Mouse (Mus musculus) right cerebral cortex, adult 2 months (tissue): ENCODE measurements at regions not wholly inside any gene's neighbourhood (a gene's known extent, or its start where the extent isn't known, plus 50 kb on each side); places are given as distances from the start of the nearest gene placed in this dataset.

ENCODE experiments used
- DNase-seq, 2 experiments: peaks; one replicate each; pipeline ENCODE4 v3.0.0; 2021 to 2022; ENCODE audit warnings: low spot score in 2 of 2

DNA sequence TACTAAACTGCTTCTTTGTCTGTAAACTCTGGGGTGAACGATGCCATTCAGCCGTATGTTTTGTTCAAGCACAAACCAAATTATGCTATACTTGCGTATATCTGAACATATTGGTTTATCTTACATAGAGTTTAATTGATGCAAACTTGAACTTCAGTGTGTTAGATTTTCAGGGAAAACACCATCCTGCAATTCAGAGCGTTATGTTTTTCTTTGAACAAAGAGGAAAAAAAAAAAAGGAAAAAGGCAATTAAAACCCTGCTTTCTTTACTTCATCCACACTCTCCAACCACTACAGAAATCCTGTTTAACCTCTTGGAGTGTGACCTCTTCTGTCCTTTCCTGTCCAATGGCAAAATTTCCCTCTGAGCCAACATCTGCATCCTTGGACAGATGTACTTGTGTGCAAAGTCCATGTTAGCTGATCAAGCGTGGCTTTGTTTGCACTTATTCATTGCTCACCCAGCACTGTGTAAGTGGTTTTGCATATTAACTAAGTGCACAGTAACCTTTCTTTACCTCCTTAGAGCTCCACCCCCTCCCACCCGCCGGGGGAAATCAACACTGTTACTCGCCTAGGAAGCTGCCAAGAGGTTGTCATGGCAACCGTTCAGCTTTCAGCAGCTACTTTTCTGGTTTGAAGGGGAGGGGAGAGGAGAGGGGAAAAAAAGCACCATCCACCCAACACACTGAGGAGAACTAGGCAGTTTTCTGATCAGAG lies 174.4 kb upstream of the Klf12 start:
- DNase-seq = peak; percentile 90 to 91

DNA sequence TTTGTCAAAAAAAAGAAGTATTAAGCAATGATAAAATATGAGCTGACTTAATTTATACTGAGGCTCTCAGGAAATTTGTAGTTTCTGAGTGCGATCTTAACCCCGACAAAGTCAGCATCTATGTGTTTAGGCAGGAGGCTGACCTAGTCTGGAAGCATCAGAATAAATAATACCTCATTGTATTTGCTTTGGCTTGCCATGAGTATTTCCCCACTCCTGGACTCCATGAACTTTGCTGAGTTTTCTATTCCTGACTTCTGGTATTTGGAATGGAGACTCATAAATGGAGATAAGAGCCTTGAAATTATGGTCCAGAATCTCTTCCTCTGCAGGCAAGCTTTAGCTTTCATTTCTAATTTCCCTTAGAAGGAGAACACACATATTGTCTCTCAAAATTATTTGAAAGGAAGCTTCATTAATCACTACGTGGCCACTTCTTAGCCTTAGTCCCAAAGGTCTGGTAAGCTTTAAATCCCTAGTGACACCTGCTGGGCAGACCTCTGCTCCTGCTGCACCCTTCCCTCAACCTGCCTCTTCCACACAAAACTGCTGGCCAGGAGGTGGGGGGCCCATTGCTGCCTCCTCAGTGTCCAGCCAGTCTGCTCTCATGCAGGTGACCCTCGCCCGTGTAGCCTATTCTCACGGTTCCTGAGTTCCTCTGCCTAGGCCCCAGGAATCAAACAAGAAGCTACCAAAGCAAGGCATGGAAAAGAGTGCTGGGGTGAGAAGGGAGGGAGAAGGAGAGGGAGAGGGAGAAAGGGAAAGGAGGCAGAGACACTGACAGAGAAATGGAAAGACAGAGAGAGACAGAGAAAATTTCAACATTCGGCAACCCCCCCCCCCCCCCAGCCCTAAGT lies 173.6 kb upstream of the Klf12 start:
- peak in 1 of 2 experiments; percentile 26 for DNase-seq

DNA sequence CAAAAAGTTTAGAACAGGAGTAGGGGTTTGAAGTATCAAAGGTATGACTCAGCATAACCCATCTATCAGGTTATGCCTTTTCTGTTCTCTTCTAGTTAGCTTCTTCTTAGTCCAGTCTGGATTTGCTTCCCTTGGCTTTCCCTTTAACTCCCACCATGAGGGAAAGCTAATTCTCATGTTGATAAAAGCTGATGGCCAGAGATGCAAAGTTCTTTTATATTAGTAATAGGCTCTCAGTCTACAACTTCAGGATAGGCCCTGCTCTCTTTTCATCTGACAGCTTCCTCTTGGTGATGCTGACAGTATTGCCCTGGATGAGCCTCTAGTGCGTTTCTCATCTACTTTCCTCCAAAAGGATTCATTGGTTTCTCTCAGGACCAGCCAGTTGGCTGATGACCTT lies 161.7 kb upstream of the Klf12 start:
- no peak for DNase-seq

DNA sequence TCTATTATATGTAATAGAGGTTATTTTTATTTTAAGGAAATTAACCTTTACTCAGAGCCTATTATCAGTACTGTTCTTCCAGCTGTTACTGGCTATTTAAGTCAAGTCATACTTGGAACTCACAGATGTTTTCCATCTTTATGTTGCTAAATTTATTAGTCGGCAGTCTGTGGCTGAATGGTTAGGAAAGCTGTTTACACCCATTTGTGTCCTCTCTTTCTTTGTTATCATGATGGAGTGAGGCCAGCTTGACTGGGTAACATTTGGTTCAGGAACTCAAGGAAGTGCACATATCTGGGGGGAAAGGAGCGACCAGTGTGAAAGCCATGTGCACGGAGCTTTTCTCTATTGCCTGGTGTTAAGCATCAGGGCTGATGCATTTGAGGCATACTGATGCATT lies 160.4 kb upstream of the Klf12 start:
- DNase-seq = no peak

DNA sequence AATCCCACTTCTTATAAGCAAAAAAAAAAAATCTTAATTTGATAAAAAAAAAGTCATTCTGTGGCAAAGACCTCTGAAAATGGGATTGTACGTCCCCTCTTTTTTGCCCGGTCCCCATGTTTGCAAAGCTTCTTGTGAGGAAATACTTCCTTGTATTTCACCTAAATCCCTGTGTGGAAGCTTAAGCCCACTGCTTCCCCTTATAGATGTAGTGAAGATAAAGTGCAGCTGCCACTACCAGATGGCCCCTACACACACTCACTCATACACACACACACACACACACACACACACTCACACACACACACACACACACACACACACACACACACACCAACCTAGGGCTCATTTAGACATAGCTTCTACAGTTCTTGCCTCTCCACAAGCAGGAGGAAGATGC lies 159.6 kb upstream of the Klf12 start:
- no peak for DNase-seq

DNA sequence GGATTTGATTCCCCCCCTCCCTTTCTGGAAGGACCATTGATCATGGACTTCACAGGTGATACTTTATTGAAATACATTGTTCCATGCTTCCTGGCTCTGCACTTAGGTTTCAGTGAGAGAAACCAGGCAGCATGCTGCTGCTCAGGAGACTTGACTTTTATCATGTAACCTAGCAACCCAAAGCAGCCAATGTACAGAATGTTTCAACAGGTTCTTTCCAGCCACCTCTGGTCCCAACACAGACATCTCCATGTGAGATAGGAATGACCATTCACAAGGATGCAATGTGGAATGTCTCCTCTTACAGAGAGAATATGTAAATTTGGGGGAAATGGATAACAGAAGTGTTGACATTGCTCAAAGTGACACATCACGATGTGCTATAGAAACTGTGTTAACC lies 153.1 kb upstream of the Klf12 start:
- DNase-seq = no peak

DNA sequence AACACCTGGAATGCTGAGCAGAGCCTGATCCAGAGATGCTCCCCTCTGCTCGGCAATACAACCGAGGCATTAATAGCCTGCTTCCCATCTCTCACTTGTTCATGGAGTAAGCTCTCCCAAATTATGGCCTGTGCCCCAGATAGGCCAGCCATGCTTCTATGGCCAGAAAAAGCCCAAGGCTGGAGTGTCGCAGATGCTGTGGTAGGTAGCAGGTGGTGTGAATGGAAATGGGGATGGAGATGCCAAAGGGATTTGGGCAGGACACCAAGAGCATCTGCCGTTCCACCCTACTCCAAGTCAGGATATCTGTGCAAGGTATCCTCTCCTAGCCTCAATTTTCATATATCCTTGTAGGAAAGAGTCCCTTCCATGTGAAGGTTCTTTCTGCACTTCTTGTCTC lies 145.2 kb upstream of the Klf12 start:
- DNase-seq = no peak

DNA sequence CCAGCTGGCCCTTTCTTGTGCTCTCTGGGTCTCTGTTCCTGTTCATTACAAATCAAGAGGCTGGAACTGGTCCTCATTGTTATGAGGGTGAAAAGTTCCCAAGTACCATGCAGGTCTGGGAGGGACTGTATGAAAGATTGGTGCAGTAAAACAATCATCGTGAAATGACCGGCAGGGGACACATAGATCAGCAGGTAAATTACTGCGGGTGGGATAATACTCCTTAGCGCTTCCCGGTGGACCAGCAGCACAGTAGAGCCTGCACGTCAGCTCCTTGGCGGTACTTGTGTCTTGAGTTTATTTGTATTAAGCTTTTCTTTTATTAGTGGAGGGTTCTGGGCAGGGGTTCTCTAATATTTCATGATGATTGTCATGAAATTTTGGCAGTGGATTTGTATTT lies 141.9 kb upstream of the Klf12 start:
- DNase-seq = no peak

DNA sequence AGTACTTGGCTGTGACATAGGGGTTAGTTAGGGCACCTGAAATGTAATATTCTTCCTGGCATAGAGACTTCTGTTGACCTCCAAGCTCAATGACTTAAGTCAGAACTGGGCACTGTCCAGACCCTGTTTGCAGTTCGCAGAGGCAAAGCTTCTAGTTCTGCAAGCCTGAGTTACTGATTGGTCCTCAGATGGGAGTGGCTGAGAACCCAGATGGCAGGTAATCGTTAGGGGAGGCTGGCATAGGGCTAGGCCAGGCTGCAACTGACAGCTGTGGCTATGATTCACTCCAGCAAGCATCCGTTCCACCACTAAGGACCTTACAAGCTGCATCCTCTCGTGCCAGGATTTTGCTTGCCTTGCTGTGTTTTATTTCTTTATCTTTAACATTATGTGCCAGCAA lies 139.3 kb upstream of the Klf12 start:
- DNase-seq = no peak

DNA sequence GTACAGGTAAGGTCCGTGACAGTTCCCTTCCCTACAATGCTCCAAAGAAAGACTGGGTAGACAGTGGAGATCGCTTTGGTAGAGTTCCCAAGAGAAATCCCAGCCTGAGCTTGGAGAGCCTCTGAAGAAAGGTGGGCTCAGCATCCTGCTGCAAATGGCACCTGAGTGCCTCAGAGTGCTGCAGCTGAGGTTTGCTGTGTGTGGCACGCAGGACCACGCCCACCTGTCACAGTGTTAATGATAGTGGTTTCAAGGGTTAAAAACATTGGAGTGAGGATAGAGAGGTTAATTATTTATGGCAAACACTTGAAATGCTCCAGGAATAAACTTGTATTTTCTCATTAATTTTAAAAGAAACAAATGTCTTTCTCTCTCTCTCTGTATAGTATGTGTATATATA lies 137.2 kb upstream of the Klf12 start:
- no peak for DNase-seq

DNA sequence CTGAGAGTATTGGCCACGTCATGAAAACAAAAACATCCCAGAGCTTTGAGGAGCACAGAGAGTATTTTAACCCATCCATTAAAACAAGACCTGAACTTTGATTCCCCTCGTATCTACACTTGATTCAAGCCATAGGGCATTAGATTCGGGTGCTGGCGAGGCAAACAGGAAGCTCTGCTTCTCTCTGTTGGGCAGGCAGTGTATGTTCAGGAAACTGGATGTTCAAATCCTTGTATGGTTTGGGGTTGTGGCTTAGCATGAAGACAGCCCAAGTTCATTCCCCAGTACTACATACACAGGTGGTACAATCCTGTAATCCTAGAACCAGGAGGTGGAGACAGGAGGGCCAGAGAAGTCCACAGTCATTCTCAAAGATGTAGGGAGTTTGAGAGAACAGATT lies 130.6 kb upstream of the Klf12 start:
- no peak for DNase-seq

DNA sequence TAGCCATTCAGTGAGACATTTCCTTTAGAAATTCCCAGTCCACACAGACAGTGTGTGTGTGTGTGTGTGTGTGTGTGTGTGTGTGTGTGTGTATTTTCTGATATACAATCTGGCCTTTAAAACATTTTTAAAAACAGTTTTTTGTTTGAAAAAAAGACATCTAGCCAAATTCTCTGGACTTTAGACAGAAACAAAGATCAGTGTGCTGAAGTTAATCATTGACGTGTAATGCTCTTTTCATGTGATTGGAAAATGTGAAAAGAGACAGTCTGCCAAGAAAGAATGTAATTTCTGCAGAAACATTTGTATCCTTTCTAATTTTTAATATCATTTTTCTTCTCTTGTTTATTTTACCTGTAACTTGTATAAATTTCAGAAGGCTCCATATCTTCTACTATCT lies 127.7 kb upstream of the Klf12 start:
- no peak for DNase-seq

DNA sequence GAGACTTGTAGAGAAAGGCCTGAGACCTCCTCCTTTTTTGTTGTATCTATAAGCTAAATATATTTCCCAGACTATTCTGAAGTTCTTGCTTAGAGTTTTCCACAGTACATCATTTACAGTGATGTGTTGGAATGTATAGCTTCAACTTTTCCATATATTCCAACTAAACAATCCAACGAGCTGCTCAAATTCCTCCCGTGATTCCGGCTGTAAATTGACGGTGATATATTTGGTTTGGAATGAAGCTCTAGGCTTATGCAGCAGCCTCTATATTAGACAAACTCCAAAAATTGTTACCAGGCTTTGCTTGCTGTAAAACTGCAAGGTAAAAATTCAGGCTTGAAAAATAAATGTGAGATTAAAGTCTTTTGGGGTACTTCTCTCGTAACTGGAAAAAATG lies 112.7 kb upstream of the Klf12 start:
- DNase-seq = no peak

DNA sequence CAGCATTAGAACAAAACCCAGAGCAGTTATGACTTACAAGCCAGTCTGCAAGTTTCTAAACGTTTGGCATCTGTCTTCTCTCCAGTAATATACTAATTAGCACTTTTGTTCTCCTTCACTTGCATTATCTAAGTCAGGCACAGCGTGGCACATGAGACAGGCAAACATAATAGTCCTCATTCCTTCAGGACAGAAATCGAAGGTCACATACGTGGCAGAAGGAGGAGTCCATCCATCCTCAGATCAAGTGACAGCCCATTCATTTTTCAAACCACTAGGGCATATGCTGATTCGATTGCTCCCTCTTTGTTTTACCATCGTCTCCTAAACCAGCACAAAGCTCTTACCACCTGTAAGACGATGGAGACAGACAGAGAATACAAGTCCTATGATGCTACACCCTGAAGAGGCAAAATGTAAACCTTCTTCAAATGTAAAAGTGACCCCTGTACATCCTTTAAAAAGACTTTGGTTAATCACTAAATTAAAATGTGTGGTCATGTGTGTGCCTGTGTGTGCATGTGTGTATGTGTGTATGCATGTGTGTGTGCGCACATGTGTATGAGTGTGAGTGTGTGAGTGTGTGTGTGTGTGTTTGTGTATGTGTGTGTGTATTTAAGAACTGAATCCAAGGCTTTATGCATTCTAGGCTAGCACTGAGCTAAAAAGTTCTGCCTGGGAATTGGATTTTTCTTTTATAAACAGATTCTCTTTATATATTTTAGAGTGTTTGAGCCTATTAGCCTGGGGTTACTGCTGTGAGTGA lies 90.9 kb upstream of the Klf12 start:
- DNase-seq = no peak

DNA sequence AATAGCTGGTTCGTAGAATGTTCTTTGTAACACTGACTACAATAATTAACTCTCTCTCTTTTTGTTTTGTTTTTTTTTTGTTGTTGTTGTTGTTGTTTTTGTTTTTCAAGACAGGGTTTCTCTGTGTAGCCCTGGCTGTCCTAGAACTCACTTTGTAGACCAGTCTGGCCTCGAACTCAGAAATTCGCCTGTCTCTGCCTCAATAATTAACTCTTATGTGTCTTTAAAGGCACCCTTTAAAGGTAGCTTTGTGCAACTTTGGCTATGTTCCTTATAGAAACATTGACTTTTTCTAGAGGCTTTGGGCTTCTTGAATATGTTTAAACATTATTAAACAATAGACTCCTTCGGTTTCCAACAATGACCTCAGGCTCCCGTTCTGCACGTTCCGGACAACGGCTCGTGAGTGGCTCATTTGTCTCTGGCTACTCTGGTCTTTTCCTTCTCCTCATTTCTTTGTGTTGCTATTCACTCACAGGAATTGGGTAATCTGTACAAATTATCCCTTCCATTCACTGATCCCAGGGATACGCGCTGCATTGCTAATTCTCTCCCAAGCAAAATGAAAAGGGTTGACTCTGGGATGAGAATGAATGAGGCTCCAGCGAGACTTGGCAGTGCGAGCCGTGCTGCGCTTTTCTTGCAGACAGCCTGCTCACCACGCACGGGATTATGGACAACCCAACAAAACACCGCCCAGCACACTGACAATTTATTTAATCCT lies 90.2 kb upstream of the Klf12 start:
- peak; percentile 55 to 67 for DNase-seq

DNA sequence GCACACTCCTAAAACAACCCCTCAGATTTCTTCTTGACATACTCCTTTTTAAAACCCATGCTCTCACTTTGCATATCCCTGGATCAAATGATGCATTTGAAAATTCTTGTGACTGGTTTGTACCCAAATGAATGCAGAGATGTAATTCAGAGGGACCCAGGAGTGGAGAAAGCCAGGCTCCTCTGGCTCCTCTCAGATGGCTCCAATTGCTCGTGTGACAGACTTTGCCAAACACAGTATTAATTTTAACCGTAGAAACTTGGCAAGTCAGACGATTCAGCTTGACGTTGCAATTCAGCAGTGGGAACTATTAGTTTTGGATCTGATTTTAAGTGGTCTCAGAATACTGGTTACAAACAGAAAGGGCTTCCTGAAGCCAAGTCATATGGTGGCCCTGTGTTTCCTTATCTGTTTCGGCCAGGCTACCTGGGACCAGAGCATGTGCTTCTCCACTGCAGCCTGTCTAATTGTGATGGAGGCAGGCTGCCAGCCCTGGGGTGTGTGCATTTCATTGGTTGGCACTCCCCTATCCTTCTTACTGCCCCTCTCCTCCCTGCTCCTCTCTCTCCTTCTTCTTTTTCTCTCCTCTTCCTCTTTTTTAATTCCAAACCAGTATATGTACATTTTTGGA lies 81.9 kb upstream of the Klf12 start:
- DNase-seq = no peak

DNA sequence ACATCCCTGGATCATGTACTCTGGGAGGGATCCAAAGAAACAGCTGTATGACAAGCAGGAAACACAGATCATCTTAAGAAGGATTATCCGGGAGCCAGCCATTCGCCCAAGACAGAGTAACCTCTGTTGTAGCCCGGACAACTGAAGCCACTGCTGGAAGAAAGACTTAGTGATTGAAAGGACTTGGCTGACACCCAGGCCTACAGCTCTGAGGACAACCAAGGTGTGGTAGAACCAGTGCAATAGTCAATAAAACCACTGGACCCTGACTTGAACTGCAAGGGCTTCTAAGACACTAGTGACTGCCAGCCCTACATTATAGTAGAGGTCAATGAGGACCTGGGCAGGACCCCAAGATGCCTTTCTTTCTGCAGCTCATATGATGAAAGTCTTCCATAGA lies 78.3 kb upstream of the Klf12 start:
- DNase-seq = no peak

DNA sequence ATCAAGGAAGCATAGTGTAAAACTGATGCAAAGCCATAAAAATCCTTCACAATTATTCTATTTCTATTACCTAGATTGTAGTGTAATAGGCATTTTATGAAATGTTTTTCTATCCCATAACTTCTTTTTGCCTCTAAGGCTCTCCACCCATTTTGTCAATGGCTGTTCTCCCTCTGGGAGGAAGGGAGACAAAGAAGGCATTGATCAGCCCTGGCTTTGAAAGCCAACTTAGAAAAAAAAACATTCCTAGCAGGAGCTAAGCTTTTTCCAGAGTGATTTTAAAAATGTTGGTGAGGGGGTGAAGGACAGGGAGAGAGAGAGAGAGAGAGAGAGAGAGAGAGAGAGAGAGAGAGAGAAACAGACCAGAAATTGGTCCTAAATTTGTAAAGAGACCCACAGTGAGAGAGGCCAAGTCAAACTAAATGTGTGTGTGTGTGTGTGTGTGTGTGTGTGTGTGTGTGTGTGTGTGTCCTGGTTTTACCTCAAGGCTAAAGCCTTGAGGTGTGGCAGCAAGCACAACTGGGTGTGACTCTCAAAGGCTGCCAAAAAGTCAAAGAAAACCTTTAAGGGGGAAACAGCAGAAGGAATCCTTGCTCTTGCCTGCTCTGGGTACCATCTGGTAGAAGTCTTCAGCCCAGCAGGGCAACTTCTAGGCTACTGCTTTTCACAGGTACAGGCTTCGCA lies 77.0 kb upstream of the Klf12 start:
- DNase-seq = no peak

DNA sequence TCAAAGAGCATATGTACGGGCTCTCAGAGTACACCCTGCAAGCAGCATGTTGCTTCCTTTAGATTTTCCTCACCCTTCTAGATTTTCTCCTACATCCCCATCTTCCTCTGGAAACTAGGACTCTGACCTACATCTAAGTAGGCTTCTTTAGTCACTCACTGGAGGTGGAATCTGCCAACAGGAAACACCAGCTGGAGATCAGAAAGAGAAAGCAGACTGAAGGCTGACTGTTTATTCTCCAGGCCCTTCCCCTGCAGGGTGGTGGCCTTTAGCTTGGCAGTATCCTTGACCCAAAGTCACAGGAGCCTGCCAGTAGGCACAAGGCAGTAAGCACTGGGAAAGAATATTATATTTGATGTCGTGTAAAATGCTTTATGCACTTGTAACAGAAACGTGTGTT lies 75.4 kb upstream of the Klf12 start:
- DNase-seq = peak; percentile 7 to 9

DNA sequence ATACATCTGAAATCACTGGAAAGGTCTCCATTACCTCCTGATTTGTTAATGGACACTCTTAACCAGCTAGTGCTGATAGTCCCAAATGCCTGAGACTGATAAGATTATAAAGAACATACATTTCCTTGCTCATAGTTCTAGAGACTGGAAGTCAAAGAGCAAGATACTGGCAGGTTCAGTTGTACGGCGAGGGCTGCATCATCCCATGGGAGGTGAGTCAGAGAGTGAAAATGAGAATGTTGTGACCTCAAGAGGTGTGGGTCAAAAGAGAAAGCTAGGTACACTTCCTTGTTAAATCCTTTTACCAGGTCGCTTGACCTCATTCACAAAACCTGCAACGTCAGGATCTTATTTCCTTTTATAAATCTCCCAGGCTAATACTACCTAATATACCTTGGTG lies 72.7 kb upstream of the Klf12 start:
- no peak for DNase-seq

DNA sequence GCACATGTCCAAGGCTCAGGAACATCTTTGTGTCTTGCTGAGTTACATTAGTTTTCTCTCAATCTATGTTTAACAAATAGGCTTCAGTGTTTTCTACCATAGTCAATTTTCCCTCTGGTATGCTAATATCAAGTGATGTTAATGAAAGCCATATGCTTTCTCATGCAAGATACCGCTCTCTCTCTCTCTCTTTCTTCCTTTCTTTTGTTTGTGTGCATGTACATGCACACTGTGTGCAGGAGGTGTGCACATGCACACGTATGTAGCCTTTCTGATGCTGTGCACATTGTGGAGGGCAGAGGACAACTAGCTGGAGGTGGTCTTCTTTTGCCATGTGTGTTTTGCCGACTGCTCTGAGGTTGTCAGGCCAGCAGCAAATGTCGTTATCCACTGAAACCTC lies 69.0 kb upstream of the Klf12 start:
- no peak for DNase-seq
